Mouse (Mus musculus) MEL (cell line): ENCODE results near the gene Col24a1. TPM values are rescaled to one million over a fixed set of nuclear protein-coding genes. Genes with fewer than 3 reads are reported as not detected.

Experiments used
- DNase-seq: peaks from one replicate; pipeline ENCODE4 v3.0.0; 2011; ENCODE audit warnings: low read depth, low spot score
- H3K27ac ChIP-seq: 2 replicates; pipeline ENCODE4 v1.5.1; 2012; ENCODE audit warnings: low read depth, mild to moderate bottlenecking, control low read depth, low read length, moderate library complexity; ENCODE audit not compliant: control insufficient read depth
- H3K27me3 ChIP-seq, 2 experiments: fragments of 150-350 bp in 1 of 2; sonication (generic) in 1 of 2; 2 replicates each; pipeline ENCODE4 v1.6.1; 2012; ENCODE audit warnings: low read length in 2 of 2, mild to moderate bottlenecking in 2 of 2, improper control_type of control experiment in 1 of 2, moderate library complexity in 1 of 2; ENCODE audit not compliant: insufficient read depth in 2 of 2, control insufficient read depth in 1 of 2
- H3K36me3 ChIP-seq, 2 experiments: 2 replicates each; pipeline ENCODE4 v1.6.1; 2012 to 2014; ENCODE audit warnings: low read length in 2 of 2, improper control_type of control experiment in 1 of 2, inconsistent platforms in 1 of 2, mild to moderate bottlenecking in 1 of 2; ENCODE audit not compliant: insufficient read depth in 2 of 2, control insufficient read depth in 1 of 2
- H3K4me1 ChIP-seq, 2 experiments: fragments of 150-350 bp in 1 of 2; sonication (generic) in 1 of 2; 2 replicates each; pipeline ENCODE4 v1.6.1; 2012; ENCODE audit warnings: low read length in 2 of 2, improper control_type of control experiment in 1 of 2, mild to moderate bottlenecking in 1 of 2; ENCODE audit not compliant: insufficient read depth in 2 of 2, control insufficient read depth in 1 of 2
- H3K4me3 ChIP-seq, 2 experiments: fragments of 150-350 bp in 1 of 2; sonication (generic) in 1 of 2; 2 replicates each; pipeline ENCODE4 v1.5.1; 2012; ENCODE audit warnings: low read depth in 2 of 2, low read length in 2 of 2, mild to moderate bottlenecking in 2 of 2, moderate library complexity in 2 of 2, control low read depth in 1 of 2, improper control_type of control experiment in 1 of 2; ENCODE audit not compliant: control insufficient read depth in 1 of 2, insufficient read depth in 1 of 2
- H3K79me2 ChIP-seq: 2 replicates; pipeline ENCODE4 v1.6.1; 2012; ENCODE audit warnings: mild to moderate bottlenecking, low read length, moderate library complexity; ENCODE audit not compliant: control insufficient read depth, poor library complexity, insufficient read depth
- H3K9ac ChIP-seq: 2 replicates; pipeline ENCODE4 v1.6.1; 2012; ENCODE audit warnings: low read depth, mild to moderate bottlenecking, control low read depth, low read length, moderate library complexity; ENCODE audit not compliant: control insufficient read depth, poor library complexity, severe bottlenecking
- H3K9me3 ChIP-seq: fragments of 150-350 bp; sonication (generic); replicated peaks from 2 replicates; pipeline ENCODE4 v1.6.1; 2012; ENCODE audit warnings: mild to moderate bottlenecking, low read length, improper control_type of control experiment, moderate library complexity; ENCODE audit not compliant: insufficient read depth
- E2F4 ChIP-seq: IDR thresholded peaks from 2 replicates; pipeline ENCODE4 v1.6.1; 2011; ENCODE audit warnings: low read depth, low read length, improper control_type of control experiment, borderline replicate concordance
- ELF1 ChIP-seq: IDR thresholded peaks from 2 replicates; pipeline ENCODE4 v1.6.1; 2014; ENCODE audit warnings: low read depth, mild to moderate bottlenecking, inconsistent platforms, low read length, improper control_type of control experiment, moderate library complexity
- EP300 ChIP-seq, 2 experiments: IDR thresholded peaks; 2 replicates each; pipeline ENCODE4 v1.6.1; 2011; ENCODE audit warnings: improper control_type of control experiment in 2 of 2, low read length in 2 of 2, low read depth in 1 of 2, mild to moderate bottlenecking in 1 of 2
- ETS1 ChIP-seq: IDR thresholded peaks from 2 replicates; pipeline ENCODE4 v1.6.1; 2012; ENCODE audit warnings: low read depth, mild to moderate bottlenecking, inconsistent platforms, low read length, improper control_type of control experiment, moderate library complexity
- GATA1 ChIP-seq: IDR thresholded peaks from 2 replicates; pipeline ENCODE4 v1.6.1; 2011; ENCODE audit warnings: low read depth, low read length, improper control_type of control experiment
- JUND ChIP-seq: IDR thresholded peaks from 2 replicates; pipeline ENCODE4 v1.6.1; 2011; ENCODE audit warnings: low read depth, mild to moderate bottlenecking, improper control_type of control experiment, low read length
- MEF2A ChIP-seq: IDR thresholded peaks from 2 replicates; pipeline ENCODE4 v1.6.1; 2014; ENCODE audit warnings: low read depth, mild to moderate bottlenecking, inconsistent platforms, low read length, improper control_type of control experiment; ENCODE audit not compliant: poor library complexity, insufficient replicate concordance, severe bottlenecking; ENCODE audit errors: extremely low read depth
- MYB ChIP-seq: IDR thresholded peaks from 2 replicates; pipeline ENCODE4 v1.6.1; 2011; ENCODE audit warnings: mild to moderate bottlenecking, low read depth, low read length, improper control_type of control experiment
- NELFE ChIP-seq: IDR thresholded peaks from 2 replicates; pipeline ENCODE4 v1.6.1; 2011; ENCODE audit warnings: low read depth, low read length, improper control_type of control experiment
- POLR2AphosphoS2 ChIP-seq: IDR thresholded peaks from 2 replicates; pipeline ENCODE4 v1.6.1; 2011; ENCODE audit warnings: low read length, improper control_type of control experiment
- POLR2AphosphoS5 ChIP-seq: IDR thresholded peaks from 2 replicates; pipeline ENCODE4 v1.6.1; 2012; ENCODE audit warnings: low read depth, borderline replicate concordance, mild to moderate bottlenecking, inconsistent platforms, low read length, moderate library complexity, mixed read lengths
- RCOR1 ChIP-seq: IDR thresholded peaks from 2 replicates; pipeline ENCODE4 v1.6.1; 2012; ENCODE audit warnings: low read depth, mild to moderate bottlenecking, inconsistent platforms, low read length, improper control_type of control experiment
- SIN3A ChIP-seq: IDR thresholded peaks from 2 replicates; pipeline ENCODE4 v1.6.1; 2012; ENCODE audit warnings: low read length, improper control_type of control experiment, inconsistent platforms
- TAL1 ChIP-seq: IDR thresholded peaks from 2 replicates; pipeline ENCODE4 v1.6.1; 2012; ENCODE audit warnings: mild to moderate bottlenecking, inconsistent platforms, low read length, moderate library complexity, mixed read lengths
- TCF12 ChIP-seq: IDR thresholded peaks from 2 replicates; pipeline ENCODE4 v1.6.1; 2014; ENCODE audit warnings: low read depth, mild to moderate bottlenecking, inconsistent platforms, low read length, improper control_type of control experiment, moderate library complexity
- ZKSCAN1 ChIP-seq: IDR thresholded peaks from 2 replicates; pipeline ENCODE4 v1.6.1; 2012; ENCODE audit warnings: low read depth, mild to moderate bottlenecking, inconsistent platforms, low read length, improper control_type of control experiment, moderate library complexity
- ZMIZ1 ChIP-seq: IDR thresholded peaks from 2 replicates; pipeline ENCODE4 v1.6.1; 2012; ENCODE audit warnings: low read depth, mild to moderate bottlenecking, inconsistent platforms, low read length, improper control_type of control experiment, moderate library complexity
- polyA plus RNA-seq, 2 experiments: library from polyadenylated mRNA; stranded (reverse) in 1 of 2; unstranded in 1 of 2; fragments of >175 nt in 1 of 2; fragments of >200 nt in 1 of 2; gene quantifications; 2 replicates each; pipeline versions ENCODE4 v1.2.1 to v1.2.4; 2012; ENCODE audit warnings: low replicate concordance in 2 of 2, low read depth in 1 of 2; ENCODE audit not compliant: insufficient read length in 2 of 2, insufficient read depth in 1 of 2, missing spikeins in 1 of 2
- total RNA-seq: library from RNA; depleted of rRNA; stranded (reverse); fragments of 300-350 nt; gene quantifications from 2 replicates; pipeline ENCODE4 v1.2.3, GENCODE M21; 2012

Col24a1 gene
- total and polyA plus RNA-seq, 3 experiments: not detected

DNA sequence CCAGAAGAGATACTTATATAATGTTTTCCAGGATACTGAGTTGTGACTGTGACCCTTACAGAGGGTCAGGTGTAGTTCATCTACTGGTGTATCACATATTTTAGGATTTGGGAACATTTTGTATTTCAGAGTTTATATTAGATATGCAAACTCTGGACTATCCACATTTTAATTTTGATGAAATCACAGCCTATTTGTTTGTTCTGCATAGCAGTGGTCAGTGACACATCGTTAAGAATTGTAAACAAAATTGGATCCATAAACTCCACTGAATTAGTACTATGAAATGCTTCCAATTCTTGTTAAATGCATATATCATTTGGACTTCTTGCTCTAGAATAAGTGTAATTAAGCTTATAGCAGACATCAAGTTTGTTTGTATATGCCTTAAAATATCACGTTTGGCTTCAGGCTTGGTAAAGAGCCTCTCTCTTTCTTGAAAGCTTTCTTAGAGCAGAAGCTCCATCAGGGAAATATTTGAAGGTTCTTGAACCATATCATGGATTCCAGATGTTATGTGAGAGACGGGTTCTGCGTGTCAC, 75.0 kb downstream of the Col24a1 start:
- Histone ChIP-seq H3K36me3 (no peaks in the 10 kb centered on the region), H3K4me1 (no peaks in the 10 kb centered on the region), H3K27ac (no peak overlapping the region), H3K9ac (no peak overlapping the region), H3K4me3 (no peak overlapping the region), H3K79me2 (no peaks in the 10 kb centered on the region), H3K9me3 (no peaks in the 10 kb centered on the region), H3K27me3 (no peaks in the 10 kb centered on the region)
- no peak for DNase-seq
- TF ChIP-seq EP300 (IDR thresholded peaks at IDR 0.05; ENCODE audit: low read depth in 1 of 2, low read length in 2 of 2) (no peak), POLR2AphosphoS5 (no peak), SIN3A (no peak), E2F4 (no peak)

DNA sequence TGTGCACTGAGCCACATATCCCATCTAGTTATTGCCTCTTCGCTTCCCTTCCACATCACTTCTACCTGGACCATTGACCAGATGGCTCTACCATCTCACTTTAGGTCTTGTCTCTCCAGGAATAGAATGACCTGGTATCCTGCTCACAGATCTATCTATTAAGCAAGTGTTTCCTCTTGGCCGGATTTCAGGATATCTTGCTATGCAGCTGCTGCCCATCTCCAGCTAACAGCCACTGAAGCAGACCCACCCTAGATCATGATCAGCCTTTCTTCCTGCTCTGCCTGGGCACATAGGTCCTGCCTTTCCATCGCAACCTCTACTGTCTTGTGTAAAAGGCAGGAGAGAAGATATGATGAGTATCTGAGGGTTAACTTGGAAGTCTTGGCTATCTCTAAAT, 84.0 kb downstream of the Col24a1 start:
- Histone ChIP-seq H3K4me1 (peaks cover 5 to 8% of the 10 kb centered on the region in 2 experiments), H3K9me3 (no peaks in the 10 kb centered on the region), H3K79me2 (no peaks in the 10 kb centered on the region), H3K4me3 (no peak overlapping the region), H3K27ac (no peak overlapping the region), H3K9ac (no peak overlapping the region), H3K36me3 (peaks cover 0 to 2% of the 10 kb centered on the region in 2 experiments; a peak in 1 of 4 replicates), H3K27me3 (no peaks in the 10 kb centered on the region)
- peak; percentile 92 for TF ChIP-seq TCF12
- peak; percentile 57; the same call in 1 of the 2 replicates for TF ChIP-seq GATA1
- TF ChIP-seq ZKSCAN1: no peak
- TF ChIP-seq TAL1: peak; percentile 18; the same call in 1 of the 2 replicates
- no peak for TF ChIP-seq RCOR1
- no peak for TF ChIP-seq MYB
- TF ChIP-seq ELF1: no peak
- peak; percentile 61; the same call in 1 of the 2 replicates for TF ChIP-seq MEF2A
- TF ChIP-seq EP300 (IDR thresholded peaks at IDR 0.05; ENCODE audit: low read depth in 1 of 2, low read length in 2 of 2): peak; percentile 67 to 86; a peak in 3 of 4 replicates
- TF ChIP-seq E2F4: no peak
- TF ChIP-seq ZMIZ1: no peak
- no peak for TF ChIP-seq POLR2AphosphoS2
- TF ChIP-seq JUND: no peak
- TF ChIP-seq ETS1: peak; percentile 60
- no peak for TF ChIP-seq NELFE
- peak; percentile 22 for DNase-seq
